Mouse (Mus musculus) splenic B cell, adult 2 months (primary cell): ENCODE results near the gene Frmd4a.

Experiments used
- DNase-seq: peaks from one replicate; pipeline ENCODE4 v3.0.0-alpha.2; 2011; ENCODE audit warnings: low read depth, low spot score
- H3K27me3 ChIP-seq: 2 replicates; pipeline ENCODE4 v1.6.1; 2012; ENCODE audit warnings: mild to moderate bottlenecking, low read length, moderate library complexity, mixed read lengths; ENCODE audit not compliant: control insufficient read depth, poor library complexity, insufficient read depth, severe bottlenecking
- H3K36me3 ChIP-seq: 2 replicates; pipeline ENCODE4 v1.6.1; 2012; ENCODE audit warnings: mild to moderate bottlenecking, low read length, moderate library complexity, mixed read lengths; ENCODE audit not compliant: control insufficient read depth, poor library complexity, insufficient read depth, severe bottlenecking

The Frmd4a gene

DNA sequence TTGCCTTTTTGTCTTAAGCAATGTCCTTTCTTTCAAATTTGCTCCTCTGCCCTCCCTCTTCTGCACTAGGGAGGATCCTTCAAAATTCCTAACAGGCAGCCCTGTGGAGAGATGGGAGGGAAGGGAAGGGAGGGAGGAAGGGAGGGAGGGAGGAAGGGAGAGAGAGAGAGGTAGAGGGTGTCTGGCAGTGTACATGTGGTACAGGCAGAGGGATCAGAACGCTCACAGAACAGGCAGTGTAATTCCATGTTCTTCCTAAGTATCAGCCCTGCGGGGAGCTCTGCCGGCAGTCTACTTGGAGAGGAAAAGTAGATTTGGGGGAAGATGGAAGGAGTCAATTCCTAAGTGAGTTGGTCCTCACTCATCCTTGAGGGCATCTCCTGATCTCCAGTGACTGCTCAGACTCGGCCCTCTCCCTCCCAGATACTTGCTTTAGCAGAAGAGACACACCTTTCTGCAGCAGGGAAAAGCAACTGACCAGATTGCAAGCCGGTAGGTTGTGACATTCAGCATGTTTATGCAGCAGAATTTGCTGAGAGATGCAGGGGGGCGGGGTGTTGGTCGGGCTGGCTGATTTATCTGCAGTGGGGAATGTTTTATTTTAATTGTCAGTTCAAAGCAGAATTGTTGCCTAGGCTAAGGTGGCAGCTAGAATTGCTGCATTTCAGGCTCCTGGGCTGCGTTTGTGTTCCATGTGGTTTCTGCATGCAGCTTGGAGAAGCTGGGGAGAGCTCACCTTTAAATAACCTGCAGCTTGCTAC lies at the start of gene Frmd4a:
TSS of gene Frmd4a (plus strand) at position 190 of the 761 bp plus-strand sequence.
- Histone ChIP-seq H3K36me3 (no peaks in the 10 kb centered on the region), H3K27me3 (no peaks in the 10 kb centered on the region)
- DNase-seq = no peak

DNA sequence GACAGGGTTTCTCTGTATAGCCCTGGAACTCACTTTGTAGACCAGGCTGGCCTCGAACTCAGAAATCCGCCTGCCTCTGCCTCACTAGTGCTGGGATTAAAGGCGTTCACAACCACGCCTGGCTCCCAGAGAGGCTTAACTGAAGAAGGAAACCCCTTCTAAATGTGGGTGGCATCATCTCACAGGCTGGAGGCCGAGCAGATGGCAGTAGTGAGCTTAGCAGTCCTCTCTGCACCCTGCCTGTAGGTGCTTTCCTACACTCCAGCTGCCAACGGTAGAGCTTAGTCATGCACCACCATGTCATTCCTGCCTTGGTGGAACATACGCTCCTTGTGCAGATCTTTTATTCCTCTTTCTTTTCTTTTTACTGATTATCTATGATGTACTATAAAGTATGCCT lies 28.6 kb upstream of the Frmd4a start:
- H3K36me3 ChIP-seq = no peaks in the 10 kb centered on the region
- no peaks in the 10 kb centered on the region for H3K27me3 ChIP-seq
- DNase-seq = no peak

DNA sequence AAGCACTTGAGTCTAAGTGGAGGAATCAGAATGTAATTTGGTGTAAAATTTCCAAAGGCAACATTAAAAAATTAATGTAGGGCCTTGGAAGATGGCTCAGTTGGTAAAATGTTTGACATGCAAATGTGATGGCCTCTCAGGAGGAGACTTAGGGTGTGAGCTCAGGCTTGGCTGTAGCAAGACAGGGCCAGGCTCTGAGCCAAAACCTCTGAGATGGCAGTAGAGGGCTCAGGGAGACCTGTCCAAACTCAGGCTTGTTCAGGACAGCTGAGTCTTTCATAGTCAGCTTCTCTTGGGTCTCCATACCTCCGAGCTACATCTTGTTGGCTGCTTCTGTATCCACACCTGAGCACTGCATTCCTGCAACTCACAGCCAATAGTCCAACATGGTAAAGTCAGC lies 27.1 kb upstream of the Frmd4a start:
- Histone ChIP-seq H3K36me3 (no peaks in the 10 kb centered on the region), H3K27me3 (no peaks in the 10 kb centered on the region)
- DNase-seq = no peak

DNA sequence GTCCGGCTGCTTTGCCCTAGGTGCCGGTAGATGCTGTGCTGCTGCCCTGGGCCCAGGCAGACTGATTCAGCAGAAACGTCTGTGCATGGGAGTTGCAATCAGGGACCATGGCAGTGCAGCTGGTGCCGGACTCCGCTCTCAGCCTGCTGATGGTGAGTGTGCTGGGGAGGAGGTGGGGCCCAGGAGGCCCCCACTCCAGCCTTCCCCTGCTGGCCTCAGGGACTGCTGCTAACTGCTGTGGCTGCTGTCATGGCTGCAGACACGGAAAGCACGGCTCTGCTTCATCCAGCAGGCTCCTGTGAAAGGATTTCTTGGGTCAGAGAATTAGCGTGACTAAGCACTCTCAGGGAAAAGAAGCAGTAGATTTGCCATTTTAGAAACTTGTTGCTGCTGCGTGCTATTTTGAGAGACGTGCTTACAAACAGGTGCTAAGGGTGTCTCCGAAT lies 937 bp downstream of the Frmd4a start:
- no peak for DNase-seq
- Histone ChIP-seq H3K36me3 (no peaks in the 10 kb centered on the region), H3K27me3 (no peaks in the 10 kb centered on the region)

DNA sequence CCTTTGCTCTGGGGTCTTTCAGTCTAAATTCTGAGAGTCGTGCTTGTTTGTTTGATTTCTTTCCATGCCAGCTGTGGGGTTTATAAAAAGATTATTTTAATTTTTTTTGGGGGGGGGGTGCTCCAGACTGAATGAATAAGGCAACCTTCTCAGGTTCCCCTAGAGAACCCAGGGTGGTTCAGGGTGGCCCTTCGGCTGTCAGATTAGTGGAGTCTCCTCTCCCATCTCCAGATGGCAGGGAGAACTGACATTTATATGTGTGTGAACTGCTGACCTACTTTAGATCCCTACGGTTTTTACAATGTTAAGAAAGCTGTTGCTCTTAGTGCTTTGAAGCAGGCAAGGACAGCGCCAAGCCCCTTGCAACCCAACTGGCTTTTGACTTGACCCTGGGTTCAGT lies 1.4 kb downstream of the Frmd4a start:
- Histone ChIP-seq H3K36me3 (no peaks in the 10 kb centered on the region), H3K27me3 (no peaks in the 10 kb centered on the region)
- no peak for DNase-seq

DNA sequence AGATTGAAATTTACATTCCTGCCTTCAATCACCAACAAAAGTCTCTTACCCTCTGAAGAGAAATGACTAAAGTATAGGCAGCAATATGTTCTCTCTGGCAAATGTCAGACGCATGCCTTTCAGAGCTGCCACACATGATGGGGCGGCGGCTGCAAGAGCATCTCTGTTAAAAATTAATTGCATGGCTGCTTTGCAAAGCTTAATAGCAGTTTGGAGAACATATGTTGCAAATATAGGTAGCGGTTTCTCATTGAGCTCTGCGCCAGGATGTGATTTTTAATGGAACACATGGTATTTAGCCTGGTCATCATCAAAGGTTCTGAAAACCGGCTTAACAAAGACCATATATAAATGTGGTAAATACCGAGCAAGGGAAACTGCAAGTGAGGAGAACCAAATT lies 7.4 kb downstream of the Frmd4a start:
- Histone ChIP-seq H3K27me3 (no peaks in the 10 kb centered on the region; the same call in 1 of the 2 replicates), H3K36me3 (no peaks in the 10 kb centered on the region)
- DNase-seq = no peak

DNA sequence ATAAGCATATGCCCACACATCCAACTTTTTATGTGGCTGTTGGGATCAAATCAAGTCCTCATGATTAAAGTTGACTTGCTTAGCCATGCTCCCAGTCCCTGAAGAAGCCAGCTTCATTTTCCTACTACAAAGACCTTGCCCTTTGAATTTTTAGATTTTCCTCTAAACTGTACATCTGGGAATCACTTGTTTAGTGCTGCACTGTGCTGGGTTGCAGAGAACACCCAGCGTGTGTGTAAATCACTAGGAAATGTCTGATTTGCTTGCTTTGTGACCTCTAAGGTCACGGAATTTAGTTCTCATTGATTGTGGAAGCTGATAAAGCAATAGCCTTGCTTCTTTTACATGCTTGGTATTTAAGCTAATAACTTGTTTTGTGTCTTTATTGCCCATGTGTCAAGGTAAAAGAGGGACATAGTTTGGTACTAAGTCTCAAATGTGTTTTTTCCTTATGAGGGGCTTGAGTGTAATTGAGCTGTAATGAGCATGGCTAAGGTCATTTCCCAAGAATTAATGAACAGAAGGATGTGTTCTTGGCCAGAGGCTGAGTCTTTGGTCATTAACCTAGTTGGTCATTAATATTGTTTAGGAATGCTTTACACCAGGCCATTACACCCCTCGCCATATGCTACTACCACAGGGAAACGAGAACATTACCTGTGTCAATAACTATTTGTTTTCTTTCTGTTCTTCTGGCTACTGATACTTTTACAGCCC lies 11.7 kb downstream of the Frmd4a start:
- no peaks in the 10 kb centered on the region; the same call in 1 of the 2 replicates for H3K27me3 ChIP-seq
- no peak for DNase-seq
- H3K36me3 ChIP-seq = no peaks in the 10 kb centered on the region

DNA sequence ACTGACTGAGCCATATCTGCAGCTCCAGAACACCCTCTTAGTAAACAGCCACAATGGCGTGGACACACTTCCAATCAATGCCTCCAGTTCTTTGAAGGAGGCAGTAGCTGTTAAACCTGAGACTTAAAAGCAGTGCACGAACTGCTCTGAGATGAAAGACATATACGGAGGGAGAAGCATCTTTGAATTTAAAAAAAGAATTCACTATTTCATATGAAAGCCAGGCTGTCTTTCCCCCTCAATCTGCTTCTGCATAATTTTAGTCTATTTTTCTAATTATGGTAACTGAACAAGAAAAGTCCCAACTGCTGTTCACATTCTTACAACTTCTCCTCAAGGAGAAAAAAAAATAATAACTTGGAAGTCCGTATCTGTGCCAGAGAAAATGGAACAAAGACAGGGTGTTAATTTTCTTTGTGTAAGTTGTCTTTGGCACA lies 18.7 kb downstream of the Frmd4a start:
- no peak for DNase-seq
- Histone ChIP-seq H3K36me3 (no peaks in the 10 kb centered on the region), H3K27me3 (no peaks in the 10 kb centered on the region; the same call in 1 of the 2 replicates)

DNA sequence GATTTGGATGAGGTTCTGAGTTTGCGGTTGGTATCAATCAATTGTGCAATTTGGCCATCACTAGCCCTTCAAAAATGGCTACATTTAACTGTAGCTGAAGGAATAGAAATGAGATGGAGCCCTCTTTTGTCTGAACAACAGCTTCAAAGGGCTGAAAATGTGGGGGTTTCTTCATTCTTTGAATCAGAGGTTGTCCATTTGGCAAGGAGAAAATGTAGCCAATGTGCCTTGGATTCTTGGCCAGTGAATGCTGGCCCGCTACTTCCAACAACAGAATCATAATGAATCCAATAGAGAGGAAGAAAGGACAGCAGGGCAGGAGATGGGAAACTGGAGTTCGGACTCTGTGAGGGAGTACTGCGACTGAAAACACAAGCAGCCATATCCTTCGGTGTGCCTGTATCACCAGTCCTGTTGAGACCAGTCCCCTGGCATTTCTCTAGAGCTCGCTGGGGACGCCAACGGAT lies 19.2 kb downstream of the Frmd4a start:
- no peaks in the 10 kb centered on the region; the same call in 1 of the 2 replicates for H3K27me3 ChIP-seq
- H3K36me3 ChIP-seq = no peaks in the 10 kb centered on the region
- no peak for DNase-seq

DNA sequence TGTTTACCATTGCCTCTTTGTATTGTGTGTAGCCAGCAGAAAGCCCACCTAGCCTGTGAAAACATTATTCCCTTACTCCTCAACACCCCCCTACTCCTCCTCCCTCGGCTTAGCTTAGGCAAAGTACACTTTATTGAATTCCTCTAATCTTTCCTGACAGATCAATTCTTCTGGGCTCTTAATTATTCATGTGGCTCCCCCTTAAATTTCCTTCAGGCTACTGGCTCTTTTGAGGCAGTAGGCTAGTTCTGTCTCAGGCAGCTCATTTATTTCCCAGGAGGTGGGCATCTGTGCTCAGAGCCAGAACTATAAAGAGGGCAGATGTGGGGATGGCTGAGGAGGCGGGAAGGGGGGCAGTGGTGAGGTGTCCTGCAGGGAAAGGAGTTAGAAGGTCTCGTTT lies 24.5 kb downstream of the Frmd4a start:
- no peaks in the 10 kb centered on the region for H3K36me3 ChIP-seq
- DNase-seq = no peak

DNA sequence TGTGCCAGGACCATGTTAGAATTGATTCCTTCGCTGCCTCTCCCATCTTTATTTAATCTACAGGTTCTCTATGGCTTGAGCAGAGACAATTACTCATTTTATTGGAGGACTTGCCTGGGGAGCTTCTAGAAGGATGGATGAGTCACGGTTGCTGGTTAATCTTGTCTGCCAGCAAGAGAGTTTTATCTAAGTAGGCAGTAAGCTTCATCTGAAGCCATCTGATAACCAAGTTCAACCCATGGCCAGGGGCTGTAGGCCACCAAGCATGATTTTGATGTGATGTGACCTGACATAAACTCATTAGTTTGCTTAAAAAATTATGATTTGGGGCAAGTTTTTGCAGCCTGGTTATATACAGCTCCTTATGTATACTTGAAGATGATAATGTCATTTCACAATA lies 38.0 kb downstream of the Frmd4a start:
- no peak for DNase-seq
- H3K36me3 ChIP-seq = no peaks in the 10 kb centered on the region
- no peaks in the 10 kb centered on the region for H3K27me3 ChIP-seq

More for the DNA sequence above, 24.5 kb downstream of the Frmd4a start:
- no peaks in the 10 kb centered on the region; the same call in 1 of the 2 replicates for H3K27me3 ChIP-seq

DNA sequence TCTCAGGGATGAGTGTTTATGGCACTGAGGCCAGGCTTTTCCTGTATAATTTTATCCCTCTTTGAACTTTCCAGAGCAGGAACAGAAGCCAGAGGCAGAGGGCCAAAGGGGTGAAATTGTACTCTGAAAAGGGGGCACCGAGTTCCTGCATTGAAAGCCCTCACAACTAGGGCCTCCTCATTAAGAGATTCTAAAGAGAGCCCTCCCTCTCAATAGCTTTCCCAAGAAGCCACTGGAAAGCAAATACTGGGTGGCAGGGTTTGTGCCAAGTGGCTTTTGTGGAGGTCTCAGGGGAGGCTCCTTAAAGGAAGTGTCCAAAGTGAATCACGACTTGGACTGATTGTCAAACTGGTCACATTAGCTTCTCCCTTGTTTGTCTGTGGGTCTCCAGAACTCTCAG lies 43.2 kb downstream of the Frmd4a start:
- H3K36me3 ChIP-seq = no peaks in the 10 kb centered on the region
- H3K27me3 ChIP-seq = no peaks in the 10 kb centered on the region
- DNase-seq = no peak

DNA sequence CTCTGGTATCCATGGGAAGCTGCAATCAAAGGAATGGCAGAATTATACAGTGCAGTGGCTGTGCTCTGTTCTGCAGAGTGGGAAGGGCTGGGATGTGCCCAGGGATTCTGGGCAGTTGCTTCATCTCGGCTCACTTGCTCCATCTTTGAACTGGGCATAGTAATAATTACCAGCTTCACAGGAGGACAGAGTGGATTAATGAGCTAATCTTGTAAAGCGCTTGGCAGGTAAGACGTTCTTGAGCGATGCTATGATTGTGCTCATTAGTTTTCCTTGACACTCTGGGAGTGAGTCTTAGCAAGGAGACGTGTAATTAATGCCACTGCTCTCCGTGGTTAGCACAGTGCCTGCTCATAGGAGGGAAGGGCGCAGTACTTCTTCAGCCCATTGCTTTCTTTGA lies 54.3 kb downstream of the Frmd4a start:
- no peak for DNase-seq
- H3K27me3 ChIP-seq = no peaks in the 10 kb centered on the region

DNA sequence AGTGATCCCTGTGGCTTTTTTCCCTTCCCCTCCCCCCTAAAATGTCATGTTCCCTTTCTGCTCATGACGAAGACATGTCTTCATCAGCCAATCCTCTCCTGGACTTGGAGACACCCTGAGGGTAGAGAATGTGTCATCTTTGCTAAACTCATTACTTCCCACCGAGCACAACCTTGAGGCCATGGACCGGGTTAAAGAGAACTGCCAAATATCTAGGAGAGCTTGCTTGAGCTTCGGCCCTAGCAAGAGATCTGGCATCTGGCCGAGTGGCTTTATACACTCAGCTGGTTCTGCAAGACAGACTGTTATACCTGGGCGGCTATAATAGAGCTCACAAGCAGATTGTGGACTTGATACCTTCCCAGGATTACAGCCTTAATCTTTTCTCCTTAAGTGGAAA lies 66.4 kb downstream of the Frmd4a start:
- DNase-seq = no peak
- no peaks in the 10 kb centered on the region for H3K36me3 ChIP-seq
- no peaks in the 10 kb centered on the region for H3K27me3 ChIP-seq

More for the DNA sequence above, 54.3 kb downstream of the Frmd4a start:
- H3K36me3 ChIP-seq = no peaks in the 10 kb centered on the region

DNA sequence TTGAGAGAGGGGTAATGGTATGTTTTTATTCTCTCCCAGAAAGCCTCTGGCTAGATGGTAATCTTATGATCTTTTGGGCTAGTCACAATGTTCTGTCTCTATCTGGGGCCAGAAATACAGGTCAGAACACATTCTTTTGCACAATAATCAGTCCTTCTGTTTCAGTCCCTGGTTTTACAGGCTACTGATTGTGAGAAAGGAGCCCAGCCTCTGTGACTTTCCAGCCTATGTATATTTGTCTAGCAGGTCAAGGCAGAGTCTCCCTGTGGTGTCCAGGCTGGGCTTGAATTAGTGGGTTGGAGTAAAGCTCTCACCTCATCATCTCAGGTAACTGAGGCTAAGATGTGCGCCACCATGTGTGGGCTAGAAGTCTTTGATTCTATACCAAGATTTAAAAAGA lies 80.1 kb downstream of the Frmd4a start:
- no peaks in the 10 kb centered on the region for H3K36me3 ChIP-seq
- no peak for DNase-seq
- H3K27me3 ChIP-seq = no peaks in the 10 kb centered on the region
